Mouse (Mus musculus) left cerebral cortex, adult 8-10 months (tissue): ENCODE data around the gene Fitm1. TPM values are rescaled to one million over a fixed set of nuclear protein-coding genes. Genes with fewer than 3 reads are reported as not detected.

ENCODE experiments used
- DNase-seq, 2 experiments: peaks; one replicate each; pipeline ENCODE4 v3.0.0; 2022; ENCODE audit warnings: low spot score in 2 of 2
- total RNA-seq, 4 experiments: library from RNA; stranded (reverse); gene quantifications; 2 replicates each; pipeline ENCODE4 v1.2.4; 2022

The Fitm1 gene
- total RNA-seq, 4 experiments from 2014 or later: not detected

GRCm38 (mm10) chr14:55567496-55567895, 7.9 kb upstream of the Fitm1 start:
- no peak for DNase-seq

GRCm38 (mm10) chr14:55570588-55570987, 4.8 kb upstream of the Fitm1 start:
- DNase-seq: no peak

- no peak for DNase-seq
These were observed 3.7 kb upstream of the Fitm1 start for GRCm38 (mm10) chr14:55571760-55572159.

GRCm38 (mm10) chr14:55575711-55576110, 294 bp downstream of the Fitm1 start:
- no peak for DNase-seq

- DNase-seq: peak in 1 of 2 experiments; percentile 65
These were observed 959 bp downstream of the Fitm1 start for GRCm38 (mm10) chr14:55576376-55576775.

GRCm38 (mm10) chr14:55577871-55578667, 2.7 kb downstream of the Fitm1 start, which contains the start of gene Psme1:
Gene Psme1, plus strand, starts transcription at chr14:55578123.
- peak; percentile 41 to 59 for DNase-seq

GRCm38 (mm10) chr14:55578668-55579269, 3.4 kb downstream of the Fitm1 start:
- DNase-seq: no peak

GRCm38 (mm10) chr14:55579511-55580496, 4.4 kb downstream of the Fitm1 start:
- no peak for DNase-seq

GRCm38 (mm10) chr14:55580731-55581130, 5.3 kb downstream of the Fitm1 start:
- DNase-seq: no peak

- DNase-seq: no peak
These were observed 6.7 kb downstream of the Fitm1 start for GRCm38 (mm10) chr14:55581981-55582681.

- DNase-seq: no peak
These were observed 8.9 kb downstream of the Fitm1 start for GRCm38 (mm10) chr14:55584303-55584701.

GRCm38 (mm10) chr14:55584702-55585565, 9.5 kb downstream of the Fitm1 start, which contains the start of gene Emc9:
Gene Emc9, minus strand, starts transcription at chr14:55585302.
- DNase-seq: peak in 1 of 2 experiments; percentile 51

GRCm38 (mm10) chr14:55585566-55585960, 10.1 kb downstream of the Fitm1 start:
- DNase-seq: no peak

- DNase-seq: no peak
These were observed 10.7 kb downstream of the Fitm1 start for GRCm38 (mm10) chr14:55586149-55586548.

- no peak for DNase-seq
These were observed 13.9 kb downstream of the Fitm1 start for GRCm38 (mm10) chr14:55589271-55589670.

GRCm38 (mm10) chr14:55589771-55590448, 14.5 kb downstream of the Fitm1 start:
- no peak for DNase-seq

- DNase-seq: peak in 1 of 2 experiments; percentile 95
These were observed 15.4 kb downstream of the Fitm1 start, which contains the start of gene Psme2 for GRCm38 (mm10) chr14:55590748-55591330. Gene Psme2, minus strand, starts transcription at chr14:55591113.

GRCm38 (mm10) chr14:55591331-55591891, 16.0 kb downstream of the Fitm1 start, which contains the start of gene Rnf31:
Gene Rnf31, plus strand, starts transcription at chr14:55591708.
- peak; percentile 77 to 94 for DNase-seq
